Mouse (Mus musculus): ENCODE results near the gene Atg13.

- TF ChIP-seq CTCF (IDR thresholded peaks at IDR 0.05; ENCODE audit: low read depth, low read length) (no peak), POLR2A (IDR thresholded peaks at IDR 0.05; ENCODE audit: extremely low read depth, insufficient read depth, low read length) (no peak)
Measured at GRCm38 (mm10) chr2:91723951-91724350, 13.6 kb upstream of the Atg13 start.

All from liver, adult 2 months (tissue).